Mouse (Mus musculus): ENCODE data around the gene Fam222a. TPM values are rescaled to one million over a fixed set of nuclear protein-coding genes. Genes with fewer than 3 reads are reported as not detected.
A peak's percentile ranks its signal among the peaks of the same experiment; 100 is the strongest.

Gene Fam222a
- total and polyA plus RNA-seq, 3 experiments = 32.9 to 84.3 (median 72.0) TPM

- DNase-seq = no peak
Measured at GRCm38 (mm10) chr5:114611968-114612608, 44.3 kb downstream of the Fam222a start.

- DNase-seq = no peak
Measured at GRCm38 (mm10) chr5:114614863-114615262, 47.0 kb downstream of the Fam222a start.

GRCm38 (mm10) chr5:114616336-114617061 lies 48.7 kb downstream of the Fam222a start:
- peak; percentile 68 for DNase-seq

- no peak for DNase-seq
Measured at GRCm38 (mm10) chr5:114617809-114618208, 50.0 kb downstream of the Fam222a start.

- DNase-seq = peak; percentile 73
Measured at GRCm38 (mm10) chr5:114618851-114619250, 51.0 kb downstream of the Fam222a start.

- no peak for DNase-seq
Measured at GRCm38 (mm10) chr5:114620305-114620704, 52.5 kb downstream of the Fam222a start.

GRCm38 (mm10) chr5:114625590-114625989 lies 57.8 kb downstream of the Fam222a start:
- DNase-seq = peak; percentile 50

- DNase-seq = no peak
Measured at GRCm38 (mm10) chr5:114631336-114631735, 63.5 kb downstream of the Fam222a start.

GRCm38 (mm10) chr5:114636091-114636490 lies 68.3 kb downstream of the Fam222a start:
- no peak for DNase-seq

GRCm38 (mm10) chr5:114638769-114639644 lies 71.2 kb downstream of the Fam222a start:
- peak; percentile 85 for DNase-seq

GRCm38 (mm10) chr5:114639645-114639957 lies 71.8 kb downstream of the Fam222a start:
- DNase-seq = no peak

- no peak for DNase-seq
Measured at GRCm38 (mm10) chr5:114640809-114641208, 73.0 kb downstream of the Fam222a start.

- no peak for DNase-seq
Measured at GRCm38 (mm10) chr5:114644918-114645317, 77.1 kb downstream of the Fam222a start.

GRCm38 (mm10) chr5:114645916-114646315 lies 78.1 kb downstream of the Fam222a start:
- DNase-seq = no peak

GRCm38 (mm10) chr5:114647211-114647974 lies 79.6 kb downstream of the Fam222a start:
- DNase-seq = peak; percentile 43

GRCm38 (mm10) chr5:114648728-114649311 lies 81.0 kb downstream of the Fam222a start:
- DNase-seq = no peak

- no peak for DNase-seq
Measured at GRCm38 (mm10) chr5:114651002-114651401, 83.2 kb downstream of the Fam222a start.

GRCm38 (mm10) chr5:114651449-114651848 lies 83.6 kb downstream of the Fam222a start:
- no peak for DNase-seq

GRCm38 (mm10) chr5:114653656-114654437 lies 86.0 kb downstream of the Fam222a start:
- no peak for DNase-seq

- DNase-seq = no peak
Measured at GRCm38 (mm10) chr5:114655721-114656120, 87.9 kb downstream of the Fam222a start.

- no peak for DNase-seq
Measured at GRCm38 (mm10) chr5:114656305-114656704, 88.5 kb downstream of the Fam222a start.
